Mouse (Mus musculus) MEL-GATA-1-ER (cell line): ENCODE data around the gene Trmo.

ENCODE experiments used
- DNase-seq: peaks from one replicate; pipeline ENCODE4 v3.0.0-alpha.2; 2012; ENCODE audit warnings: low read depth; ENCODE audit errors: extremely low read depth

Trmo gene

DNA sequence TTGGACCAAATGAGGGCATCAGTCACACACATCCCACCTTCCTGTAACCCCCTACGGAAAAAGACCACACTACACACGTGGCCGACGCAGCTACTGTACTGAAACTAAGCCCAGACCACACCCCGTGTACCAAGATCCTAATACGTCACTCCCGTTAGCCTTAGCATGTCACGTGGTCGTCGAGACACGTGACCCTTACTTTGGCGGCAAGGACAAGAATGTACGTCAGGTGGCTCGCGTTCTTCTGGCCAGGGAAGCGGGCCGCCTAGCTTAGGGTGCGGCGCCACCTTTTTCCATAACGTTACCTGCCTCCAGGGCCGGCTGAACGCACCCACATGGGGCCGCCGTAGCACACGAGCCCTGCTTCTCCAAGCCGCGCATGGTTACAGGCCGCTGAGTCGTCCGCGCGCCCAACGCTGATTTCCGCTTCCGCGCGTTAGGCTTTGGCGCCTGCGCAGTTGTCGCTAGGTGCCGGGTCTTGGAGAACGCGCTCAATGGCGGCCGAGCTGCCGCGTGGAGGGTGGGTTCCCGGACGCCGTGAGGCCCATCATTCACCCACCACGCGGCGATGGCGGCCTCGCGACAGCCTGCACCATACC, at the start of gene Trmo:
Trmo (minus strand) TSS at position 425 of the 599 bp plus-strand sequence.
- DNase-seq, result peak; percentile 98

DNA sequence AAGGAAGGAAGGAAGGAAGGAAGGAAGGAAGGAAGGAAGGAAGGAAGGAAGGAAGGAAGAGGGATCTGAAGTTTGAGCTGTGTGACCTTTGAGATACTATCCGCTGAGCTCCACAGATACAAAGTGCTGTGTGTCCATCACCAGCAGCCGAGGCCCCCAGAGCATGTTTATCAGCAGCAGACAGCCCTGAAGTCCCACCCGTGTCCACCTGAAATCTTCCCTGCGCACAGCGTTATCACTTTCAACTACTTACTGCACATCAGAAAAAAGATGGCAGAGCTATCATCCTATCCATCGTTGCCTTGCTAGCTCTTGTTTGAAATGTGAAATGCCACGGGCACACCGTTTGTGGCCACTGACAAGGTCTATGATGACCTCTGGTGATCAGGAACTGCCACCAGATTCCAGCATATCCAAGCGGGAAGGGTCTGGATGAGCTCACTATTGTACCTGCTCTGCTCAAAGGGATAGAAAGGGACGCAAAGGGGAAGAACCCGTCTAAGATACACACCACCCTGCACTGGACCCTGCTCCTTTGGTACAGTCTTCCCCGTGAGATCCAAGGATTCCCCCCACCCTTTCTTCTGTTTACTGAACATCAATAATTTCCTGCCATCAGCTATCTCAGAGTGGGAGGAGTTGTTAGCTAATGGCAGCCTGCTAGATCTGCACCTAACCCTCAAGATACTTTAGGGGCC, 43.3 kb upstream of the Trmo start:
- DNase-seq, result no peak

DNA sequence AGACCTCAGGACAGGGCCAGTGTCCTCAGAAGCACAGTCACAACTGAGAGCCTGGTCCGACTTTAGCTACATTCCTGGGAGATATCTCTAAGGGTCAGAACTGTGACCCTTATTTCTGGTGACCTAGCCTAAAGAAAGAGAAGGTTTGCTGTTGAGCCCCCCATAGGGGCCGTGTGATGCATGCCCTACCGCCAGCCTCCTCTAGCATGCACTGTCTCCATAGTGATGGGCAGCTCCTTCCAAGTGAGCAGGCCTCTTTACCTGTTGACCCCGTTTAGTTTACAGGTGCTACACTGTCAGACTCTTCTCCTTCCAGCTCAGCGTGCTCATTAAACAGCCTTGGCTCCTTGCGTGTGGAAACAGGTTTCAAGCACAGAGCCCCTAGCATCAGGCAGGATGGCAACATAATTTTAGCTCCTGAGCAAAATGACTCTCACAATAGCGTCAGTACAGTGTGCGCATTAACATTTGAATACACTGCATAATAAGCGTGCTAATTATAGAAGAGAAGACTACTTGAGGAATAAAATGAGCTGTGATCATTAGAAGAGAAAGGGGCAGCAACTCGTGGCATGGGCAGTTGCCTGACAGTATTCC, 39.8 kb upstream of the Trmo start:
- no peak for DNase-seq

DNA sequence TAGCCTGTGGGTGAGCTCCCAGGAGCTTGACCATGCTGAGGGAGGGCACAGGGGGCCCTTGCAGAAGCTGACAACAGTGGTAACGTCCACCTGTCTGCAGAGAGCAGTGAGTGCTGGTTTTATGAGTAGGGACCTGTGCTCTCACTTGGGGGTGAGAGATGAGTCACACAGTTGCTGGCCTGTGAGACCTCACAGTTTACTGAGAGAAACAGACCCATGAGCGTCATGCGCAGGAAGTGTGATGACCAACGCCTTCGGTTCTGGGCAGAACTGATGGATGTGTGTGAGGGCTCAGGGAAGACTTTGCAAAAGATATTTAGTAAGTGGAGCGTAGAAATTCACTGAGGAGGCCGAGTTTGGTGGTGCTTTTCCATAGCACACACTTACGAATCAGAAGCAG, 33.4 kb upstream of the Trmo start:
- DNase-seq, result no peak

DNA sequence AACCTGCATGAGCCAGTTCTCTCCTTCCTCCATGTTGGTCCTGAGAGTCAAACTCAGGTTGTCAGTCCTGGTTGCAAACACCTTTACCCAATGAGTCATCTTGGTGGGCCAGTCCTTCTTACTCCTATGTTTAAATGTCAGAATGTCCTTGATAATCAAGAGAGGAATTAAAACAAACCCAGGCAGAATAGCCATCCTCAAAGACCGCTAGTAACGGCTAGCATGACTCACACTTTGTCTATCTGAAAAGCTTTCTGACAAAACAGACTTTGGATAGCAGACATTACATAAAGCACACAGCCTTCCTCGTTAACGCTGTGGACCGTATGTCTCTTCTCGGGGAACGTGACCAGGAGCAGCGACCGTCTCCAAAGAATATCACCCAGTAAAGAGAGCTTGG, 29.6 kb upstream of the Trmo start:
- DNase-seq, result no peak

DNA sequence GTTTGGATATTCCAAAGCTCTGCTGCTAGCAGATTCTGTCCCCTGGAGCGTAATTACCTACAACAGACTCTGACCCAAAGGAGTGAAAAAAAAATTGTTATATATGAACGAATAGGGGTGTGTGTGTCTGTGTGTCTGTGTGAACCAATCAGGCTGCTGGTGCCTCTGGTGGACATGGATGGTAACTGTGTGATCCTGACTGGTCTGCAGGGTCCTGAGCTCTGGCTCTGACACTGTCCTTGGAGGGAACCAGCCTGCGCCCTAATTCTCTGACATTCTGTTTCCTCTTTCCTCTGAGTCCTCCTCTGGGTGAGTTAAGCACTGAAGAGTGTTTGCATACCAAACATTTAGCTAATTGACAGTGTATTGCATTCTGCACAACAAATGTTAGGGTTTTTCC, 28.3 kb upstream of the Trmo start:
- DNase-seq, result no peak

DNA sequence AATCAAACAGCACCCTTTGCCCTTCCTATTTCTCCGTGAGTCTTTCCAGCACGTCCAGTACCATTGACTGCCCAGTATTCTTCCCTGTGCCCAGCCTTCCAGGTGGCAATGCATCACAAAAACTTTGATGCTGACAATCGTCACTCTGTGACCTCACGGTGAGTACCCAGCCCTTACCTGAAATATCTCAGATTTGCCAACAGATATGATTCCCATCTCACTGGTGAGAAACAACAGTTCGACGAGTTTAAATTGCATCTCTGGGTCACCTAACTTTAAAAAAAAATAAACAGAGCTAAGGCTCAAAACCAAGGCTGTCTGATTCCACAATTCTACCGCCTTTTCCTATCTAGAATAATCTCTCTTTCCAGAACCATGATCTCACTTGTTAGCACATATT, 24.2 kb upstream of the Trmo start, which contains the start of gene Hemgn:
Hemgn (minus strand) TSS at position 101 of the 400 bp plus-strand sequence.
- no peak for DNase-seq

DNA sequence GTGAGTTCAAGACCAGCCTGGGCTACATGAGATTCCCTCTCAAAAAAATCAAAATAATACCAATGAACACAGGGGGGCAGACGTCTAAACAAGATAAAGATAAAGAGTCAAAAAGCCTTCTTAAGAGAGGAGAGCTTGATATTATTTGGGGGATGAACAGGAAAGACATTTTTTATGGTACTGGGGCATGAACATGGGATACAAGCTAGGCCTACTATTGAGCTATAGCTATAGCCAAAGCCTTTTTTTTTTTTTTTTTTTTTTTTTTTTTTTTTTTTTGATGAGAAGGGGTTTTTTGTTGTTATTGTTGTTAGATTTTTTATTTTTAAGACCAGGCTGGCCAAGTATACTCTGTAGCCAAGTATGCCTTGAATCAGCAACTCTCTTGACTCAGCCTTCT, 22.9 kb upstream of the Trmo start:
- DNase-seq, result no peak

DNA sequence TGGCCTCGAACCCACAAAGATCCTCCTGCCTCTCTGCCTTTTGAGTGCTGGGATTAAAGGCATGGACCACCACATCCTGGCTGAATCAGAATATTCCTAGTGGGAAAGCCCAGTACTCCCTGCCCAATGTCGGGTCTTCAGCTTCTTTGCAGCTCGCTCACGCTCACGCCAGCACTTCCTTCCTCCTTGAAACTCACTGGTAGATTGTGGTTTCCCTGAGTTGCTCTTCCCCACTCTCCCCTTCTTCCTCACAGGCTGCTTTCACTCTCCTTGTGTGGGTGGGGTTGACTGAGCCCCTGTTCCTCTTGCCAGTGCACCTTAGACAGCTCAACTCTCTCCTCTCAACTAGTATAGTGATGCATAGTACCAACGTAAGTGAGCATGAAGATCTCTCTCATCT, 22.3 kb upstream of the Trmo start:
- peak; percentile 89 for DNase-seq

DNA sequence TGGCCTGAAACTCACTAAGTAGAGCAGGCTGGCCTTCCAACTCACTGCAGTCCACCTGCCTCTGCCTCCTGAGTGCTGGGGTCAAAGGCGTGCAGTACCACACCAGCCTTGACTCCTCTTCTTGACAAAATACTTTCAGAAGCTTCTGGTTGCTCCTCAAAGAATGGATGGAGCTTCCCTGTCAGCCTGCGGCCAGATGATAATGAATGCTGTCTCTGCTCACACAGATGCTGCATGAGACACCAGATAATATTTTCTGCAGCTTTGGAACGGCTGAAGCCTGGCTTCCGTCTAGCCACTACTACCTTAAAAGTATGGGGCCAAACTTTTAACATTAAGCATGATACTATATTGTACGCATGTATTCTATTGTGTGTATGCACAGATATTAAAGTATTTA, 21.4 kb upstream of the Trmo start:
- peak; percentile 87 for DNase-seq

DNA sequence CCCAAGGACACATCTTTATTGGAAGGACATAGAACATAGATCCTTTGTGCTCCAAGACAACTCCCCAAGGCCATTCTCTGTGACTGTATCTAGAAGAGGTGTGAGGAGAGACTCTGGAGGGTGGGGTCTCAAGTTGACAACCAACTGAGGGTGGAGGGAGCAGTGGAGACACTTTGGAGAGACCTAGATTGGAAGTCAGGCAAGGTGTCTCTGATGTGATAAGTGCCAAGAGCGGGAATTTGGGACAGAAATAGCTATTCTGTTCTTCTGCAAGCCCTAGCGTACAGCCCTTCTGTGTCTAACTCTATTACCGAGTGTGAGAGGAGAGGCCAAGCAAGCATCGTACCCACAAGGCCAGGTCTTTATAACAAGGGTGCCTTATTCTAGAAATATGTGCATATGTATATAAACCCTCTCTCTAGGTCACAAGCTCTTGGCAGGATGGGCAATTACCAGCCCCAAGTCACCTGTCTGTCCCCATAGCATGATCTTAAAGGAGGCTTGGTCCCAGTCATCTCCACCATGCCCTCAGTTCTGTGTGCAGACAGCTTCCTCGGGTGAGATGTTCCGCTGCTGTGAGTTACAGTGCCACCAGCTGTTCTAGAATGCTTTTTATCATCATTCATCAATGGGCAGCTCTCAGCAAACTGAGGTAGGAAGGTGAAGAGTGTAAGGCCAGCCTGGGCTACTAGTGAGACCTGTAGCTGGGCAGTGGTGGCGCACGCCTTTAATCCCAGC, 17.9 kb upstream of the Trmo start:
- DNase-seq, result no peak

DNA sequence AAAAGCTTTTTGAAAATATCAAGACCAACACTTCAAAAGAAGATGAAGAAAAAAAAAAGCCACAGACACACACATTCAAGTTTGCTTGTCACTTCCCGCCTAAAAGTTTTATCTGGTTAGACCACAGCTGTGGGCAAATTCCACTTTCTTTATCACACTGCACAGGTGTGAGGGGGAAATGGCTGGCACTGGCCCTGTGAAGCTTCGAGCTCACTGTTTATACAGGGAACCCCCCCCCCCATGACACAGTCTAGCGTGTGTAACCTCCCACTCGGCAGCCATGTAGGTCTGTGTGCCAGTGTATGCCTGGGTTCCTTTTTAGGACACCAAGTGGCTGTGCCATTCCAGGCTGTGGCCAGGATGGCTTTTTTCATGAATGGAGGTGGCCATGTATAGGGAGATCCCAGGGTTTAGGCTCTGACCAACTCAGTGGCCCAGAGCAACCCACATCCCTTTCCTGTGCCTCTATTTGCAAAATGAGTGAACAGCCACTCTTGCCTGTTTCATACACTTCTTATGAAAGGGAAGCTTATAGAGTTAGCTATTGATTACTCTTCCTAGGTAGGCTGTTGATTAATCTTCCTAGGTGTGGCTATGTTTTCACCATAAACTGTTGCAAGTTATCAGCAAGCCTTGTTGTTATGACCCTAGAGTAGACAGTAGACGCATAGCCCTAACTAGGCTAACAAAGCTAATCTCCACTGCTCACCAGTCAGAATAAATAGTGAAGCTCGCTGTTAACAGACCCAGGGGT, 15.0 kb upstream of the Trmo start:
- DNase-seq, result peak; percentile 94

DNA sequence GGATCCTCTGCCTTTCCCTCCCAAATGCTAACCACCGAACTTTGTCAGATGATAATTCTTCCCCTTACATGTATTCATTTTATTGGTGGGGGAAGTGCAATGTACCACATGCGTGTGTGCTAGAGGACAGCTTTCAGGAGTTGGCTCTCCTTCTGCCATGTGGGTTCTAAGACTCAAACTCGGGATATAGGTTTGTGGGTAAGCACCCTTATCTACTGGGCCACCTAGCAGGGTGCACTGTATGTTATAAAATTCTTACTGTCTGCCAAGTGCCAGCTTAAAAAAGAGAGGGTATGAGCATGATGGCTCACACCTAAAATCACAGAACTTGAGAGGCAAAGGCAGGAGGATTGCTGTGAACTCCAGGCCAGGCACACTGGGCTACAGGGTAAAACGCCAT, 9.6 kb upstream of the Trmo start:
- DNase-seq, result no peak

DNA sequence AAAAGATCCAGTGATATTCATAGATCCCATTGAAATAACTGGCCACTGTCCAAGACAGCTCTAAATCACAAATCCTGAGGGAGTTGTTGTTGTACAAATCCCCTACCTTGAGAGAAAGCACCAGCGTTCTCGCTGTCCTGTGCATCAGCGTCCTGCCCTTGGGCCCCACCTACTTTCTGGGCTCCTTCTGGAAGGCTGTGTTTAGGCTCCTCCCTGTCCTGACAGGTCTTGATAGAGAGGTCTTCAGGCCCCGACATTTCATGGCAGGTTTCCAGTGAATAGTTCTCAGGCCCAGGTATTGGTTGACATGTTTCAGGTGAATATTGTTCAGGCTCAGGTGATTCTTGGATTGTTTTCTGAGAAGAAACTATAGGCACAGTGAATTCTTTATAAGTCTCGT, 6.5 kb upstream of the Trmo start:
- DNase-seq, result no peak

DNA sequence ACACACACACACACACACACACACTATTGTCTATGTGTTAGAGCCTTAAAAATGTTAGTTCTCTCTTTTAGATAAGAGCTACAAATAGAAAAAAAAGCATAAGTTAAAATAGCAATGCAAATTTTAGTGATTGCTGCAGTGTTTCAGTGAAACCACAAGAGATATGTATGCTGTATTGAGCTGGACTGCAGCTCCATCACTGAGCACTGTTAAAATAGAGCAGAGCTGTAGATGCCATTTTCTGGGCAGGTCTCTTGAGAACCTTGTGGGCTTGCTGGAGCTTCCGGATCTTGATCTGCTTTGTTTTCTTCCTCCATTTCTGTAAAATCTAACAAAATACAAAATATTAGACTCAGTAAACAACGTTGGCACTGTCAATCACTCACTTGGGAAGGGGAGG, 5.2 kb upstream of the Trmo start:
- no peak for DNase-seq

DNA sequence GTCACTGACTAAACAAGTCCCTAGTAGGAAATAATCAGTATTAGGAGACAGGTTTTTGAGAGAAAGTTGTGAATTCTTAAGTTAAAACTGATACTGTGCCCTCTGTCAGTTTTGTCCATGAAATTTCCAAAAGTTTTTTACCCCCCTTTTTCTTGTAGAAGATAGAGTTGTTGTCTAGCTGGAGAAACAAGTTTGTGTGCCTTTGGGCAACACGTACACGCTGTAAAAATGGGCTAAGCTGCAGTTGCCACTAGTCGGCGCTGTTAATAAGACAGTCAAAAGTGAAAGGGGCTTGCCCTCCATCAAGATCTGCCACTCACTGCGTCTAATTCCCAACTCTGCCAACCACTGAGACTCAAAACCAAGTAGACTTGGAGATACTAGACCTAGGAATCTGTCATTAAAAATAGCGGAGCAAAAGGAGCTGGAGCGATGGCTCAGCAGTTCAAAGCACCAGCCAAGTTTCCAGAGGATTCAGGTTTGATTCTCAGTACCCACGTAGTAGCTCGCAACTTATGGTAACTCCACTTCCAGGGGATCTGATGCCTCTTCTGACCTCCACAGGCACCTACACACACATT, 1.2 kb upstream of the Trmo start:
- peak; percentile 91 for DNase-seq

DNA sequence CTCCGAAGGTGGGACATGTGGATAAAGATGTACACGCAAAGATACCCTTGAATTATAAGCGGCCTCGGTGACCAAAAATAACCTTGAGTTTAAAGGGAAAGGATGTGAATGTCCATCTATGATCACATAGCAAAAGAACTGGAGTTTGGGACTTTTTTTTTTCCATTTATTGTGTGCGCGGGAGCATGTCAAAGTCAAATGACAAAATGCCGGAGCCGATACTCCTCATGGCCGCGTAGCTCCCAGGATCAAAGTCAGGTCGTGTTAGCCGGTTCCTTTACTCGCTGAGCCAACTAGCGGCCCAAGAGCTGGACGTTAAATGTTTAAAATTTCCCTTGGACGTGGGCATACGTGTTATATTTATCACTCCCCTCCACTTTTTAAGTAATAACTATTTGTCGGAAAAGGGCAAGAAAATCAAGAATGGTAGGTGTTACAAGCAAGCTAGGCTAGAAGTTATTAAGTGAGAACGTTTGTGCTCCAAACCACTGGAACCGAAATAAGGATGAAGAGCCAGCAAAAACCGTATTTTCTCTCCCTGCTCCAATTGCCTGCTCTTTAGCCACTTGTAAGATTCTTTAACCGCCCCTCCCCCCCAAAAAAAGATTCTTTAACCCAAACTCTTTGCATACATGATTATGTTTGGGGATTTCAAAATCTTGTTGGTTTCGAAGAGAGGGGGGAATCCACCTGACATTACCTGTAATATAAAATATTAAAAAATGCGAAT, 540 bp upstream of the Trmo start:
- DNase-seq, result no peak

DNA sequence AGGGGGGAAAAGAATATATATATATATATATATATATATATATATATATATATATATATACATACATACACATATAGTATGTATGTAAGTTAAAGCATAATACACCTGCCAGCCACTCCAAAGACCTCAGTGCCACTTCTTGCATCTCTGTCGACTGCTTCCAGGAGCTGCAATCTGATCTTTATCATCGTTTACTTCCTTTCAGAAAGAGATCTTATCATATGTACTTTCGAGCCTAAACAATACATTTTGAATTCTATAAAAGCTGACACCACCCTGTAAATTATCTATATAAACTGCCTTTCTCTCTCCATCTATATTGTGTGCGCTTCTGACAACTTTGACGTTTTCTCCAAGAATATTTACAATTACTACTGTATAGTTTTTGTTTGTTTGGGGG, 681 bp downstream of the Trmo start:
- DNase-seq, result no peak

DNA sequence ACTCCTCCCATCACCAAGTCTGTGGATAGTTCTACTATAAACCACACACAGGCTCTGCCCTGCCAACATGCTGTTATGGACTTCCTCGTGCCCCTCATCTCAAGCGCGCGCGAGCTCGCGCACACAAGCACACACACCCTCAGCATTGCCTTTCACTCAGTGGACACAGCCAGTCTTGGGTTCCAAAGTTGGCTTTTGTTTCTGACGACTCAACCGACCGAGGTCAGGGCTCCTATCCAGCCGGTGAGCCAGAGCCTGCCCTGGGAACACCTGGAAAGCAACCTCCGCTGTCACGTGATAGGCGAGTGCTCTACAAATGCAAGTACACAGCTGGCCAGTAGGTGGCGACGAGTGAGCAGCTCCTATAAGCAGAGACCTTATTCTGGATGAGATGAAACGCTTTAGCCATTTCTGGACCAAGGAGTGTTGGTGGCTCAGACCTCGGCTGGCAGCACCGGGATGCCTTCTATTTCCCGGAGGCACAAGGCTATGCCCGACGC, 14.3 kb downstream of the Trmo start:
- DNase-seq, result peak; percentile 75

DNA sequence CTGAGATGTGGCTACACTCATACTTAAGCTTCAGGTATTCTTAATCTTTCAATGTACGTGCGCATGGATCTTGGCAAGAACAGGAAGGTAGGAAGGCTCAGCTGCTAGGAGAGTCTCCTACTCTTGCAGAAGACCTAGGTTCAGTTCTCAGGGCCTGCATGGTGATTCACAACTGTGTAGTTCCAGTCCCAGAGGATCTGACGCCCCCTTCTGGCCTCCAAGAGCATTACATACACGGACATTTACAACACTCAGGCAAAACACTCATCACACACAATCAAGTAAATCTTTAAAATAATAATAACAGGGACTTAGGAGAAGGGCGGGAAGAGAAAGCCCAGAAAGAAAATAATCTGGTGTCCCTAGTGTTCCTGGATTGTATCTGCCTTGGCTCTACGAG, 14.8 kb downstream of the Trmo start:
- peak; percentile 62 for DNase-seq
